Comparison of ENCODE assay signal across 7 mouse cellular contexts in genomic region chr8:113636280-113636628, GRCm38 (mm10). TPM values are rescaled to one million over a fixed set of nuclear protein-coding genes. Genes with fewer than 3 reads are reported as not detected.
A peak's percentile ranks its signal among the peaks of the same experiment; 100 is the strongest.
DNase-seq lines count a peak whose midpoint lies in the region; ATAC-seq and TF ChIP-seq lines count a peak whose summit lies in the region.

No protein-coding gene starts in this region.

- H3K9me3 ChIP-seq in forebrain, embryonic 11.5 days (ENCODE audit: control insufficient read depth, low read length): no peaks in the 10 kb centered on the region
- no peaks in the 10 kb centered on the region for H3K9me3 ChIP-seq in liver, embryonic 15.5 days (replicated peaks)

- peaks cover 13% of the 10 kb centered on the region for H3K4me1 ChIP-seq in testis, adult 2 months (ENCODE audit: control insufficient read depth, insufficient read depth, low read length)
- H3K4me1 ChIP-seq in forebrain, embryonic 11.5 days (replicated peaks; ENCODE audit: control insufficient read depth, insufficient read depth, low read length): 0 out of 2 replicates have a peak, but pooled peaks cover 3% of the 10 kb centered on the region
- peaks cover 16% of the 10 kb centered on the region for H3K4me1 ChIP-seq in liver, embryonic 15.5 days (replicated peaks)

- TF ChIP-seq POLR2A in testis, adult 2 months (IDR thresholded peaks at IDR 0.05; ENCODE audit: control insufficient read depth, low read depth, low read length): no peak

- no peak for DNase-seq in testis, postnatal 14 days (ENCODE audit: low spot score)
- no peak for DNase-seq in forebrain, embryonic 11.5 days (ENCODE audit: low spot score)
- DNase-seq in right cerebral cortex, postnatal 10 days (ENCODE audit: low spot score in 2 of 2): no peak
- no peak for DNase-seq in gastrocnemius, postnatal 14 days
- no peak for DNase-seq in gastrocnemius, adult 8-10 months (ENCODE audit: low spot score in 2 of 2)

- no peak for TF ChIP-seq CTCF in testis, adult 2 months (IDR thresholded peaks at IDR 0.05; ENCODE audit: control insufficient read depth, insufficient read depth, insufficient replicate concordance, low read depth, low read length)

- no peak for ATAC-seq in forebrain, embryonic 11.5 days (replicated peaks; ENCODE audit: low FRiP score)
- no peak for ATAC-seq in liver, embryonic 15.5 days (ENCODE audit: insufficient read depth)

- H3K36me3 ChIP-seq in testis, adult 2 months (ENCODE audit: control insufficient read depth, insufficient read depth, low read length): no peaks in the 10 kb centered on the region; the same call in none of the 2 replicates
- no peaks in the 10 kb centered on the region for H3K36me3 ChIP-seq in forebrain, embryonic 11.5 days (ENCODE audit: control insufficient read depth, insufficient read depth, low read length)
- H3K36me3 ChIP-seq in liver, embryonic 15.5 days (replicated peaks): peaks cover 14% of the 10 kb centered on the region

- intact Hi-C loops in gastrocnemius, postnatal 14 days (cut with DNase I; ENCODE audit: low total_unique reads): no loop called here

- WGBS in forebrain, embryonic 11.5 days: 40% methylated on average over 5 of the region's 5 CpGs
- 18% methylated on average over 5 of the region's 5 CpGs for WGBS in liver, embryonic 15.5 days (ENCODE audit: insufficient replicate concordance)

- peak overlapping the region; percentile 68 for H3K9ac ChIP-seq in forebrain, embryonic 11.5 days (ENCODE audit: low read length)
- H3K9ac ChIP-seq in liver, embryonic 15.5 days: peak overlapping the region; percentile 77

- H3K4me2 ChIP-seq in forebrain, embryonic 11.5 days (ENCODE audit: low read depth, low read length, severe bottlenecking): peak overlapping the region; percentile 94
- peak overlapping the region; percentile 91 for H3K4me2 ChIP-seq in liver, embryonic 15.5 days

- H3K27ac ChIP-seq in testis, adult 2 months (ENCODE audit: control insufficient read depth, insufficient read depth, low read depth, low read length): peak overlapping the region; percentile 99
- H3K27ac ChIP-seq in forebrain, embryonic 11.5 days (ENCODE audit: low read depth, low read length): no peak overlapping the region
- H3K27ac ChIP-seq in liver, embryonic 15.5 days (replicated peaks): peak overlapping the region; percentile 89; the same call in 1 of the 2 replicates

- H3K4me3 ChIP-seq in testis, adult 2 months (ENCODE audit: control insufficient read depth, low read depth, low read length): peak overlapping the region; percentile 97
- peak overlapping the region; percentile 76 for H3K4me3 ChIP-seq in forebrain, embryonic 11.5 days (ENCODE audit: low read depth, low read length)
- H3K4me3 ChIP-seq in liver, embryonic 15.5 days (replicated peaks): peak overlapping the region; percentile 78

- no peaks in the 10 kb centered on the region for H3K27me3 ChIP-seq in testis, adult 2 months (ENCODE audit: control insufficient read depth, insufficient read depth, low read length)
- H3K27me3 ChIP-seq in forebrain, embryonic 11.5 days (ENCODE audit: control insufficient read depth, insufficient read depth, low read length): no peaks in the 10 kb centered on the region
- H3K27me3 ChIP-seq in liver, embryonic 15.5 days: no peaks in the 10 kb centered on the region

RNA-seq across cellular contexts. Expression of gene Mon1b, which starts 0.9 kb away (rescaled TPM):
- 4.8 TPM in 2 replicates for polyA plus RNA-seq in testis, adult 2 months (2012; rRNA removed)
- 14.3 and 14.4 TPM in 2 replicates for polyA plus RNA-seq in forebrain, embryonic 11.5 days (2014; fragmentation: Nextera tagmentation; extraction: Ambion mirVana)
- polyA plus RNA-seq in liver, embryonic 15.5 days (2015; fragmentation: Nextera tagmentation; extraction: Ambion mirVana): 2.3 and 2.7 TPM in 2 replicates
- 1 to 10 TPM; 3.1 to 3.5 TPM for total RNA-seq in gastrocnemius, postnatal 14 days (2021)
- 1 to 10 TPM; 2.4 to 3.4 (median 3.1) TPM for total RNA-seq in gastrocnemius, adult 8-10 months (2022)

RNA-seq across cellular contexts. Expression of gene Syce1l, which starts 6.8 kb away (rescaled TPM):
- polyA plus RNA-seq in testis, adult 2 months (2012; rRNA removed): 33.3 and 38.1 TPM in 2 replicates
- polyA plus RNA-seq in forebrain, embryonic 11.5 days (2014; fragmentation: Nextera tagmentation; extraction: Ambion mirVana): not detected in 2 replicates
- polyA plus RNA-seq in liver, embryonic 15.5 days (2015; fragmentation: Nextera tagmentation; extraction: Ambion mirVana): not detected in 2 replicates
- not detected for total RNA-seq in gastrocnemius, postnatal 14 days (2021)
- not detected for total RNA-seq in gastrocnemius, adult 8-10 months (2022)

Comparison
In these comparisons a context has a peak if more than half of its experiments do, and no peak if none do; other contexts are left out.
1. RNA of gene Syce1l, which starts 6.8 kb away (polyA plus RNA-seq): 33.3 to 38.1 TPM in testis, adult 2 months; not detected in liver, embryonic 15.5 days and not detected in forebrain, embryonic 11.5 days; every median in the first group is over 10 times any median in the second.
2. Peak in every context shown above with its lines, with median percentiles within 50 percentile points of each other: H3K4me3 ChIP-seq.